Mouse (Mus musculus): ENCODE data around the gene Hdac1.

GRCm38 (mm10) chr4:129575171-129575844, 32.8 kb upstream of the Hdac1 start:
- TF ChIP-seq POLR2A (IDR thresholded peaks at IDR 0.05; ENCODE audit: borderline replicate concordance, control insufficient read depth, low read depth, low read length) (no peak), CTCF (IDR thresholded peaks at IDR 0.05; ENCODE audit: control insufficient read depth, insufficient read depth, low read length) (no peak)

Measured in bone marrow, adult 2 months (tissue).